Mouse (Mus musculus): ENCODE results near the gene Tmem38b. TPM values are rescaled to one million over a fixed set of nuclear protein-coding genes. Genes with fewer than 3 reads are reported as not detected.

Gene Tmem38b
- total and polyA plus RNA-seq, 2 experiments from 2014 or later = 2.0 to 10.4 TPM

DNA sequence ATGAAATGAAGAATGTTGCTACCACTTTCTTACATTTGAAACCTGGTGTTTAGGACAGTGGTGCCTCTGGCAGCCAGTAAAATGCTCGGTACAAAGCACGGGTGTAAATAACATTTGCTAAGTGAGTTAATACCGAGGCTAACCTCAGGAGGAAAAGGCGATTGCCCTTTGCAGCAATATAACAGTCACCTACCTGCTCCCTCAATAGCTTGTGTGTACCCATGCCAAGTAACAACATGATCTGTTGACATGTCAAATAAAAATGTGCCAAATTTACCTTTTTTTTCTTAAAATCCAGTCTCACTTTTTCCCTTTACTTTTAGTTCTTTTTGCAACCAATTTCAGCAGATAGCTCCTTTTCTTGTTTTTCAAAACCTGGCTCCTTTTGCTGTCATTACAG is 1.0 kb upstream of the Tmem38b start:
- Histone ChIP-seq H3K4me3 (ENCODE audit: low read depth, low read length) (no peak overlapping the region), H3K27ac (ENCODE audit: low read depth) (no peak overlapping the region), H3K36me3 (replicated peaks; ENCODE audit: control insufficient read depth, insufficient read depth, low read length) (no peaks in the 10 kb centered on the region), H3K9me3 (replicated peaks; ENCODE audit: control insufficient read depth, low read length) (no peaks in the 10 kb centered on the region), H3K9ac (replicated peaks; ENCODE audit: low read depth, low read length) (no peak overlapping the region), H3K4me2 (ENCODE audit: low read depth, low read length) (no peak overlapping the region), H3K27me3 (ENCODE audit: control insufficient read depth, insufficient read depth, low read length) (no peaks in the 10 kb centered on the region), H3K4me1 (ENCODE audit: control insufficient read depth, insufficient read depth) (no peaks in the 10 kb centered on the region; the same call in 1 of the 2 replicates)
- no peak for DNase-seq (ENCODE audit: low spot score)
- 68% methylated on average over 4 of the region's 4 CpGs for WGBS
- no peak for TF ChIP-seq EP300 (IDR thresholded peaks at IDR 0.05; ENCODE audit: low read depth)
- ATAC-seq (ENCODE audit: insufficient read depth, low read depth) = no peak

- H3K27me3 ChIP-seq (ENCODE audit: control insufficient read depth, insufficient read depth, low read length) = no peaks in the 10 kb centered on the region
- H3K4me2 ChIP-seq (ENCODE audit: low read depth, low read length) = peak overlapping the region; percentile 92
- H3K27ac ChIP-seq (ENCODE audit: low read depth) = peak overlapping the region; percentile 67; the same call in 1 of the 2 replicates
- 4% methylated on average over 11 of the region's 11 CpGs for WGBS
- H3K9ac ChIP-seq (replicated peaks; ENCODE audit: low read depth, low read length) = peak overlapping the region; percentile 79
- H3K4me1 ChIP-seq (ENCODE audit: control insufficient read depth, insufficient read depth) = no peaks in the 10 kb centered on the region; the same call in 1 of the 2 replicates
- TF ChIP-seq EP300 (IDR thresholded peaks at IDR 0.05; ENCODE audit: low read depth) = no peak
- TF ChIP-seq CTCF (IDR thresholded peaks at IDR 0.05; ENCODE audit: low read depth) = no peak
- no peak for DNase-seq (ENCODE audit: low spot score)
- ATAC-seq (ENCODE audit: insufficient read depth, low read depth) = no peak
- H3K4me3 ChIP-seq (ENCODE audit: low read depth, low read length) = peak overlapping the region; percentile 97
- H3K36me3 ChIP-seq (replicated peaks; ENCODE audit: control insufficient read depth, insufficient read depth, low read length) = no peaks in the 10 kb centered on the region
- H3K9me3 ChIP-seq (replicated peaks; ENCODE audit: control insufficient read depth, low read length) = no peaks in the 10 kb centered on the region
Measured at GRCm38 (mm10) chr4:53826641-53827248, 900 bp downstream of the Tmem38b start.

DNA sequence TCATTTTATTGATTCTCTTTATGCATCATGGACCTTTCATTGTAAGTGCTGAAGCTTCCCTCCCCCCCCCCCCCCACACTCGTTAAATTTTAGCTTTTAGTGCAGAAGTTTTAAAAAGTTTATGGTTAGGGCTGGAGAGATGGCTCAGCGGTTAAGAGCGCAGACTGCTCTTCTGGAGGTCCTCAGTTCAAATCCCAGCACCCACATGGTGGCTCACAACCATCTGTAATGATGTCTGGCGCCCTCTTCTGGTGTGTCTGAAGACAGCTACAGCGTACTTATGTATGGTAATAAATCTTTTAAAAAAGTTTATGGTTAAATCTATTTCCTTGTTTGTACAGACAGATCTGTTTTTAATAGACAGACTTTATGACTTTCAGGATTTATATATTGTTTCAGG is 2.0 kb downstream of the Tmem38b start:
- no peaks in the 10 kb centered on the region for H3K36me3 ChIP-seq (replicated peaks; ENCODE audit: control insufficient read depth, insufficient read depth, low read length)
- DNase-seq (ENCODE audit: low spot score) = no peak
- no peak overlapping the region for H3K4me3 ChIP-seq (ENCODE audit: low read depth, low read length)
- ATAC-seq (ENCODE audit: insufficient read depth, low read depth) = no peak
- peaks cover 3% of the 10 kb centered on the region; the same call in 1 of the 2 replicates for H3K4me1 ChIP-seq (ENCODE audit: control insufficient read depth, insufficient read depth)
- 86% methylated on average over 5 of the region's 5 CpGs for WGBS
- H3K9ac ChIP-seq (replicated peaks; ENCODE audit: low read depth, low read length) = no peak overlapping the region
- H3K27ac ChIP-seq (ENCODE audit: low read depth) = no peak overlapping the region
- H3K27me3 ChIP-seq (ENCODE audit: control insufficient read depth, insufficient read depth, low read length) = no peaks in the 10 kb centered on the region
- TF ChIP-seq EP300 (IDR thresholded peaks at IDR 0.05; ENCODE audit: low read depth) = no peak
- no peak for TF ChIP-seq CTCF (IDR thresholded peaks at IDR 0.05; ENCODE audit: low read depth)
- no peak overlapping the region for H3K4me2 ChIP-seq (ENCODE audit: low read depth, low read length)
- H3K9me3 ChIP-seq (replicated peaks; ENCODE audit: control insufficient read depth, low read length) = no peaks in the 10 kb centered on the region

DNA sequence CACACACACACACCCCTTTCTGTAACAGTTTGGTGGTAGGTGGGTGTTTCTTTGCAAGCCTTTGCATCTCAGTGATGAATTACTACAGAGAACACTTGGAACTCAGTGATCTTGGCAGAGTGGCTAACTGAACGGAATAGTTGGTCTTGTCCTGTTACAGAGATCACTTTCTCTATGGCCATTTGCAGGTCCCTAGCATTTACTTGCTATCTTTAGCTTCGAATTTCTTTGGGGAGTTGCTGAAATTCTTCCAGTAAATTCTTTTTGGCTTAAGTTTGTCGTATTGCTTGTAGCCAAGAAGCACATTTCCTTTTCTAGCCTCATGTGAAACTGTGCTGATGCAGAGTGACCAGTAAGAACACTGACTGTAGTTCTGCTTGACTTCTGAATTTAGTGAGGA is 3.1 kb downstream of the Tmem38b start:
- no peaks in the 10 kb centered on the region for H3K27me3 ChIP-seq (ENCODE audit: control insufficient read depth, insufficient read depth, low read length)
- H3K4me2 ChIP-seq (ENCODE audit: low read depth, low read length) = no peak overlapping the region
- H3K4me1 ChIP-seq (ENCODE audit: control insufficient read depth, insufficient read depth) = peaks cover 3% of the 10 kb centered on the region; the same call in 1 of the 2 replicates
- no peak overlapping the region for H3K4me3 ChIP-seq (ENCODE audit: low read depth, low read length)
- DNase-seq (ENCODE audit: low spot score) (peak; percentile 39), ATAC-seq (ENCODE audit: insufficient read depth, low read depth) (no peak)
- WGBS = 44% methylated on average over 3 of the region's 3 CpGs
- H3K9me3 ChIP-seq (replicated peaks; ENCODE audit: control insufficient read depth, low read length) = no peaks in the 10 kb centered on the region
- no peak overlapping the region for H3K9ac ChIP-seq (replicated peaks; ENCODE audit: low read depth, low read length)
- no peaks in the 10 kb centered on the region for H3K36me3 ChIP-seq (replicated peaks; ENCODE audit: control insufficient read depth, insufficient read depth, low read length)
- peak overlapping the region; percentile 20; the same call in 1 of the 2 replicates for H3K27ac ChIP-seq (ENCODE audit: low read depth)
- TF ChIP-seq EP300 (IDR thresholded peaks at IDR 0.05; ENCODE audit: low read depth) (no peak), CTCF (IDR thresholded peaks at IDR 0.05; ENCODE audit: low read depth) (no peak)

DNA sequence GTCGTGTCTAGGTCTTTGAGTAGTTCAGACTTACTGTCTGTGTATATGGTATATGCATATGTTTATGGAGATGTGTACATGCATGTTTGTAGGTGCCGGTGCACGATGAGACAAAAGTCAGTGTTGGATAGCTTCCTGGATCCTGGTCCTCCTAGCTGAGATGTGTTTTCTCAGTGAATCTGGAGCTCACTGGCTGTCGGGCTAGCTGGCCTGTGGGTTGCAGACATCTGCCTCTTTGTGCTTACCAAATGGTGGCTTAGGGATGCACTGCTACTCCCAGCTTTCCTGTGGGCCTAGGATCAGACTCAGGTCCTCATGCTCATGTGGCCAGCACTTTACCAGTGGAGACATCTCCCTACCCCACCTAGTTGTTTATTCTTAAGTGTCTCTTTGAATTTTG is 4.2 kb downstream of the Tmem38b start:
- no peak overlapping the region for H3K9ac ChIP-seq (replicated peaks; ENCODE audit: low read depth, low read length)
- no peaks in the 10 kb centered on the region for H3K27me3 ChIP-seq (ENCODE audit: control insufficient read depth, insufficient read depth, low read length)
- H3K27ac ChIP-seq (ENCODE audit: low read depth) = no peak overlapping the region
- no peak for ATAC-seq (ENCODE audit: insufficient read depth, low read depth)
- peaks cover 3% of the 10 kb centered on the region; the same call in 1 of the 2 replicates for H3K4me1 ChIP-seq (ENCODE audit: control insufficient read depth, insufficient read depth)
- WGBS = 84% methylated on average over 4 of the region's 4 CpGs
- H3K36me3 ChIP-seq (replicated peaks; ENCODE audit: control insufficient read depth, insufficient read depth, low read length) = no peaks in the 10 kb centered on the region
- no peak for DNase-seq (ENCODE audit: low spot score)
- no peak for TF ChIP-seq EP300 (IDR thresholded peaks at IDR 0.05; ENCODE audit: low read depth)
- no peak for TF ChIP-seq CTCF (IDR thresholded peaks at IDR 0.05; ENCODE audit: low read depth)
- no peaks in the 10 kb centered on the region for H3K9me3 ChIP-seq (replicated peaks; ENCODE audit: control insufficient read depth, low read length)
- no peak overlapping the region for H3K4me3 ChIP-seq (ENCODE audit: low read depth, low read length)
- H3K4me2 ChIP-seq (ENCODE audit: low read depth, low read length) = no peak overlapping the region

- no peaks in the 10 kb centered on the region for H3K36me3 ChIP-seq (replicated peaks; ENCODE audit: control insufficient read depth, insufficient read depth, low read length)
- 72% methylated on average over 2 of the region's 2 CpGs for WGBS
- no peaks in the 10 kb centered on the region for H3K27me3 ChIP-seq (ENCODE audit: control insufficient read depth, insufficient read depth, low read length)
- no peak for ATAC-seq (ENCODE audit: insufficient read depth, low read depth)
- no peak overlapping the region for H3K27ac ChIP-seq (ENCODE audit: low read depth)
- TF ChIP-seq CTCF (IDR thresholded peaks at IDR 0.05; ENCODE audit: low read depth) (no peak), EP300 (IDR thresholded peaks at IDR 0.05; ENCODE audit: low read depth) (no peak)
- H3K4me3 ChIP-seq (ENCODE audit: low read depth, low read length) = no peak overlapping the region
- no peak overlapping the region for H3K9ac ChIP-seq (replicated peaks; ENCODE audit: low read depth, low read length)
- H3K4me2 ChIP-seq (ENCODE audit: low read depth, low read length) = no peak overlapping the region
- H3K9me3 ChIP-seq (replicated peaks; ENCODE audit: control insufficient read depth, low read length) = no peaks in the 10 kb centered on the region
- no peak for DNase-seq (ENCODE audit: low spot score)
- H3K4me1 ChIP-seq (ENCODE audit: control insufficient read depth, insufficient read depth) = peaks cover 3% of the 10 kb centered on the region; the same call in 1 of the 2 replicates
Measured at GRCm38 (mm10) chr4:53830579-53830978, 4.7 kb downstream of the Tmem38b start.
